Mouse (Mus musculus) embryo, embryonic 10 days (tissue): Measurements from ENCODE around the gene Gbp2.
"Not testable (repeated sequence)": the region's sequence is repeated elsewhere in the genome, so short reads cannot be mapped to it uniquely, and the experiment has no call there.

Experiments
- DNase-seq: peaks from one replicate; pipeline ENCODE4 v3.0.0-alpha.2; 2015; ENCODE audit warnings: low spot score

Gene Gbp2

GRCm38 (mm10) chr3:142620111-142620955 lies at the start of gene Gbp2:
Gene Gbp2 (plus strand): TSS chr3:142620602.
- no peak for DNase-seq

GRCm38 (mm10) chr3:142570738-142571137 lies 49.7 kb upstream of the Gbp2 start:
- no peak for DNase-seq

GRCm38 (mm10) chr3:142577108-142577507 lies 43.3 kb upstream of the Gbp2 start:
- no peak for DNase-seq

- DNase-seq = no peak
Measured at GRCm38 (mm10) chr3:142578342-142578741, 42.1 kb upstream of the Gbp2 start.

- no peak for DNase-seq
Measured at GRCm38 (mm10) chr3:142583067-142583466, 37.3 kb upstream of the Gbp2 start.

- no peak for DNase-seq
Measured at GRCm38 (mm10) chr3:142587386-142587785, 33.0 kb upstream of the Gbp2 start.

- DNase-seq = no peak
Measured at GRCm38 (mm10) chr3:142588888-142589287, 31.5 kb upstream of the Gbp2 start.

GRCm38 (mm10) chr3:142590431-142591067 lies 29.9 kb upstream of the Gbp2 start:
- DNase-seq = no peak

GRCm38 (mm10) chr3:142594547-142594946 lies 25.9 kb upstream of the Gbp2 start, which contains the start of gene Gbp2b:
Gene Gbp2b (plus strand): TSS chr3:142594847.
- DNase-seq = no peak

- no peak for DNase-seq
Measured at GRCm38 (mm10) chr3:142597923-142598322, 22.5 kb upstream of the Gbp2 start.

GRCm38 (mm10) chr3:142601675-142602074 lies 18.7 kb upstream of the Gbp2 start:
- no peak for DNase-seq

GRCm38 (mm10) chr3:142618658-142619057 lies 1.7 kb upstream of the Gbp2 start:
- DNase-seq = no peak

GRCm38 (mm10) chr3:142619606-142620005 lies 796 bp upstream of the Gbp2 start:
- no peak for DNase-seq

GRCm38 (mm10) chr3:142620956-142621562 lies 657 bp downstream of the Gbp2 start:
- no peak for DNase-seq

- DNase-seq = no peak
Measured at GRCm38 (mm10) chr3:142630385-142630784, 10.0 kb downstream of the Gbp2 start.

- DNase-seq = peak; percentile 78
Measured at GRCm38 (mm10) chr3:142640201-142640600, 19.8 kb downstream of the Gbp2 start.

- peak; percentile 74 for DNase-seq
Measured at GRCm38 (mm10) chr3:142645949-142646348, 25.5 kb downstream of the Gbp2 start.

GRCm38 (mm10) chr3:142647836-142648235 lies 27.4 kb downstream of the Gbp2 start:
- not testable (repeated sequence) for DNase-seq

- DNase-seq = no peak
Measured at GRCm38 (mm10) chr3:142650205-142650604, 29.8 kb downstream of the Gbp2 start.

GRCm38 (mm10) chr3:142664723-142665122 lies 44.3 kb downstream of the Gbp2 start:
- no peak for DNase-seq

- DNase-seq = peak; percentile 29
Measured at GRCm38 (mm10) chr3:142674607-142675006, 54.2 kb downstream of the Gbp2 start.
